Mouse (Mus musculus): ENCODE measurements around the gene Cutal. TPM values are rescaled to one million over a fixed set of nuclear protein-coding genes. Genes with fewer than 3 reads are reported as not detected.

Gene Cutal
- polyA plus RNA-seq, 1 experiment from 2014 or later, result 0.35 TPM

DNA sequence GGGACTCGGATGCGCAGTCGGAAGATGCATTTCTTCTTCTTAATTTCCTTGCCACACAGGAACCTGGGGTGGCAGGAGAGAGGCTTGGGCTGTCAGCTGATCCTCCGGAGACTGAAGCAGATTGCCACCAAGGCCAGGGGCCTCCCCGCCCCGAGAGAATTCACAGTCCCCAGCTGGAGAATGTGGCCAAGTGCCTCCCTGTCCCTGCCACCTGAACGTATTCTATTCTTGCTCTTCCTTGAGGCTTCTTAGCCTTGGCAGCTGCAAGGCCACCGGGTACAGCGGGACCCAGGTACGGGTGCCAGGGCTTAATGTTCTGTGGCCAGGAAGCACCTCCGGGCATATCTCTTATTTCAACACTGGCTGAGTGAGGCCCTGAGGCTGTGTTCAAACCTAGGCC lies 25.5 kb downstream of the Cutal start:
- Histone ChIP-seq H3K36me3 (ENCODE audit: control insufficient read depth, insufficient read depth, low read length) (no peaks in the 10 kb centered on the region), H3K4me3 (ENCODE audit: low read length) (no peak overlapping the region), H3K9ac (ENCODE audit: low read depth, low read length) (no peak overlapping the region), H3K4me1 (ENCODE audit: control insufficient read depth, insufficient read depth, low read depth, low read length) (peaks cover 8% of the 10 kb centered on the region), H3K9me3 (ENCODE audit: control insufficient read depth, low read length) (no peaks in the 10 kb centered on the region), H3K27me3 (replicated peaks; ENCODE audit: control insufficient read depth, insufficient read depth, low read length) (no peaks in the 10 kb centered on the region), H3K4me2 (ENCODE audit: low read length) (no peak overlapping the region), H3K27ac (ENCODE audit: low read depth, low read length) (no peak overlapping the region)
- 89% methylated on average over 11 of the region's 11 CpGs for WGBS
- ATAC-seq, result no peak

DNA sequence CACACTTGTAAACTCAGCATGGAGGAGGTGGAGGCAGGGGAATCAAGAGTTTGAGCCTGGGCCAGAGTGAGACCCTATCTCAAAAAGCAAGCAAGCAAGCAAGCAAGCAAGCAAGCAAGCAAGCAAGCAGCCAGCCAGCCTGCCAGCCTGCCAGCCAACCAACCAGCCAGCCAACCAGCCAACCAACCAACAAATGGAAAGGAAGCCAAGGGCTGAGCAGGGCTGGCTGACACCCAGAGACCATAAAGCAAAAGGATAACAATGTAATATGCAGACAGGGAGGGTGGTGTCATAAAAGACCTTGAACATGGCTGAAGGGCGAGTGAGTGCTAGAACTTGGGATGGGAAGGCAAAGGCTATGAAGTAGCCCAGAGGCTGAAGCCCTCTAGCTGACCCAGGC lies 26.2 kb downstream of the Cutal start:
- Histone ChIP-seq H3K27ac (ENCODE audit: low read depth, low read length) (no peak overlapping the region), H3K36me3 (ENCODE audit: control insufficient read depth, insufficient read depth, low read length) (no peaks in the 10 kb centered on the region), H3K9me3 (ENCODE audit: control insufficient read depth, low read length) (no peaks in the 10 kb centered on the region), H3K4me1 (ENCODE audit: control insufficient read depth, insufficient read depth, low read depth, low read length) (peaks cover 8% of the 10 kb centered on the region), H3K9ac (ENCODE audit: low read depth, low read length) (no peak overlapping the region), H3K4me2 (ENCODE audit: low read length) (no peak overlapping the region), H3K4me3 (ENCODE audit: low read length) (no peak overlapping the region), H3K27me3 (replicated peaks; ENCODE audit: control insufficient read depth, insufficient read depth, low read length) (no peaks in the 10 kb centered on the region)
- no peak for ATAC-seq
- WGBS, result 84% methylated on average over 1 of the region's 1 CpGs

DNA sequence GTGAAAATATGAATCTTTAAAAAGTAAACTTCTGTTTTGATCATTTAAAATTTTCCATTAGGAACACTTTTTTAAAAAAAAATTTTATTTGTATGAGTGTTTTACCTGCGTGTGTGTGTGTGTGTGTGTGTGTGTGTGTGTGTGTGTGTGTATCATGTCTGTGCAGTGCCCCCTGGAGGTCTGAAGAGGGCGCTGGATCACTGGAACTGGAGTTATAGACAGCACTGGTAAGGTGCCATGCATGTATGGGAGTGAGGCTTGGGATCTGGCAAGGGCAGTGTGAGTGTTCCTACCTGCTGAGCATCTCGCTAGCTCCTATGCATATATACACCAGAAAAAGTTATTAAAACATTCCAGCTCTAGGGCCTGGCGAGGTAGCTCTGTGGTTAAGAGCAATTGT lies 27.5 kb downstream of the Cutal start:
- no peak for ATAC-seq
- H3K4me3 ChIP-seq (ENCODE audit: low read length), result no peak overlapping the region
- WGBS, result 82% methylated on average over 4 of the region's 4 CpGs

DNA sequence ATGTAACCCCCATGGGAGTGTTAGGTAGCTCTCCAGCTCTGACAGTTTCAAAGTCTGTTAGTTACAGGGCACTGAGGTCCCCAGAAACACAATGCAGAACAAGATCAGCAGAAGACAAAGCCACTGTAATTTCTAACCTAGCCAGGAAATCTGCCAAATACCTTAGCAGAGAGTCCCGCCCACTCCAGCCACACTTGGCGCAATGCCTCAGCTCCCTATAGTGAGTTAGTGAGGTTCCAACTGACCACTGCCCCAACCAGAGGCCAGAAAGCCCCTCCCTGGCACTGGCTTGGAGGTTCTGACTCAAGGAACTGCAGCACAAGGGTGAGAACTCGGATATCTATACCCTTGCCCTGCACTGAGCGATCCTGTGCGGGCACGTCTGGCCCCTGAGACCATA lies 28.5 kb downstream of the Cutal start:
- H3K4me2 ChIP-seq (ENCODE audit: low read length), result no peak overlapping the region
- 86% methylated on average over 6 of the region's 6 CpGs for WGBS
- H3K9me3 ChIP-seq (ENCODE audit: control insufficient read depth, low read length), result no peaks in the 10 kb centered on the region
- no peak overlapping the region for H3K27ac ChIP-seq (ENCODE audit: low read depth, low read length)
- no peaks in the 10 kb centered on the region for H3K27me3 ChIP-seq (replicated peaks; ENCODE audit: control insufficient read depth, insufficient read depth, low read length)
- peaks cover 8% of the 10 kb centered on the region for H3K4me1 ChIP-seq (ENCODE audit: control insufficient read depth, insufficient read depth, low read depth, low read length)
- no peak overlapping the region for H3K9ac ChIP-seq (ENCODE audit: low read depth, low read length)
- H3K36me3 ChIP-seq (ENCODE audit: control insufficient read depth, insufficient read depth, low read length), result no peaks in the 10 kb centered on the region
- no peak for ATAC-seq
- no peak overlapping the region for H3K4me3 ChIP-seq (ENCODE audit: low read length)

More for the DNA sequence above, 27.5 kb downstream of the Cutal start:
- H3K4me2 ChIP-seq (ENCODE audit: low read length), result no peak overlapping the region
- H3K9me3 ChIP-seq (ENCODE audit: control insufficient read depth, low read length), result no peaks in the 10 kb centered on the region
- no peak overlapping the region for H3K9ac ChIP-seq (ENCODE audit: low read depth, low read length)
- no peaks in the 10 kb centered on the region for H3K36me3 ChIP-seq (ENCODE audit: control insufficient read depth, insufficient read depth, low read length)
- H3K27me3 ChIP-seq (replicated peaks; ENCODE audit: control insufficient read depth, insufficient read depth, low read length), result no peaks in the 10 kb centered on the region
- H3K27ac ChIP-seq (ENCODE audit: low read depth, low read length), result no peak overlapping the region
- H3K4me1 ChIP-seq (ENCODE audit: control insufficient read depth, insufficient read depth, low read depth, low read length), result peaks cover 8% of the 10 kb centered on the region

DNA sequence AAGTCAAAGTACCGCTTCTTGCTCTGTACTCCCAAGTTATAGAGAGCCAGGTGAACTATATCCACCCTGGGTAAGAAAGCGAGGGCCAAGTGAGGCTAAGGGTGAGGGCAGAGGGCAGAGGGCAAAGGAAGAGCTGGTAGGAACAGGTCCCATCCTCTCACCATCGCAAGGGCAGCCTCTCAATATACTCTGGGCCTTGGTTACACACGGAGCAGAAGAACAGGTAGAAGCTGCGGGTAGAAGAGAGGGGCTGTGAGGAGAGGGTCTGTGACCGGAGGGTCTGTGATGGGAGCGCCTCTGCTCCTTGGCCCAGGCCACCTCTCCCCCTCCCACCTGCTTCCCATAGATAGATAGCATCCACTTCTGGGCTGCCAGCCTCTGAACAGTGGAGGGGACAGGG lies 29.0 kb downstream of the Cutal start:
- Histone ChIP-seq H3K36me3 (ENCODE audit: control insufficient read depth, insufficient read depth, low read length) (no peaks in the 10 kb centered on the region), H3K9ac (ENCODE audit: low read depth, low read length) (no peak overlapping the region), H3K9me3 (ENCODE audit: control insufficient read depth, low read length) (no peaks in the 10 kb centered on the region), H3K4me1 (ENCODE audit: control insufficient read depth, insufficient read depth, low read depth, low read length) (peaks cover 8% of the 10 kb centered on the region), H3K4me2 (ENCODE audit: low read length) (no peak overlapping the region), H3K27ac (ENCODE audit: low read depth, low read length) (no peak overlapping the region), H3K4me3 (ENCODE audit: low read length) (no peak overlapping the region), H3K27me3 (replicated peaks; ENCODE audit: control insufficient read depth, insufficient read depth, low read length) (no peaks in the 10 kb centered on the region)
- ATAC-seq, result no peak
- WGBS, result 93% methylated on average over 7 of the region's 7 CpGs

DNA sequence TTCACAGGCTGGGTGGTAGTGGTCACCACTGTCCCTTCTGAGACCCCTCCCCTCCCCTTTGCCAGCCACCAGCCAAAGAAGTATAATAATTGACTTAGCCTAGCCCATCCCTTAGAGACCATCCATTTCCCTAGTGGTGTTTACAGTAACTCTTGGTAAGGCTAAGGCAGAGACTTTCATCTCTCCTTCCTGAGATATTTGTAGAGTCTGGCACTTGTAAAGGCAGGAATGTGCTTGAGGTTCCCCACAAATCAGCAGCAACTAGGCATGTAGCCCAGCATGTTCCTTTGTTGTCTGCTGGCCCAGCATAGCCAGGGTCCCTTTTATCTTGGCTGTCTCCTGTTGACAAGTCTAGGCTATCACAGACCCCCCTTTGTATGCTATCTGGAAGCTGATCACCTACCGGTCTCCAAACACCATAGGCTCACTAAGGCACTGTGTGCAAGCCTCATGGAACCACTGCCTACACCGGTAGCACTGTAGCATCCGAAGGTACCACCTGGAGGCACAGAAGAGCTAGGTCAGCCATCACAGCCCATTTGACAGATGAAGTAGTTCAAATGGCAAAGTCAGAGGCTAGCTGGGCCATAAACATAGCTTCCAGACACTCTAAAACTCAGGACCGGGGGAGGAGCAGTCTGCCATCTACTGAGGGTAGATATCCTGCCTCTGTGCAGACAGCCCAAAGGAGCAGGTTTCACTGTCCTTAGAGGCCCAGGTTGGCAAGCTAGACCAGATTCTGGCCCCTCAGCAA lies 29.6 kb downstream of the Cutal start:
- Histone ChIP-seq H3K4me2 (ENCODE audit: low read length) (peak overlapping the region; percentile 61), H3K9me3 (ENCODE audit: control insufficient read depth, low read length) (no peaks in the 10 kb centered on the region), H3K4me1 (ENCODE audit: control insufficient read depth, insufficient read depth, low read depth, low read length) (peaks cover 8% of the 10 kb centered on the region), H3K36me3 (ENCODE audit: control insufficient read depth, insufficient read depth, low read length) (no peaks in the 10 kb centered on the region), H3K27me3 (replicated peaks; ENCODE audit: control insufficient read depth, insufficient read depth, low read length) (no peaks in the 10 kb centered on the region), H3K4me3 (ENCODE audit: low read length) (no peak overlapping the region), H3K27ac (ENCODE audit: low read depth, low read length) (peak overlapping the region; percentile 87), H3K9ac (ENCODE audit: low read depth, low read length) (no peak overlapping the region; the same call in 1 of the 2 replicates)
- ATAC-seq, result no peak
- 80% methylated on average over 4 of the region's 4 CpGs for WGBS

DNA sequence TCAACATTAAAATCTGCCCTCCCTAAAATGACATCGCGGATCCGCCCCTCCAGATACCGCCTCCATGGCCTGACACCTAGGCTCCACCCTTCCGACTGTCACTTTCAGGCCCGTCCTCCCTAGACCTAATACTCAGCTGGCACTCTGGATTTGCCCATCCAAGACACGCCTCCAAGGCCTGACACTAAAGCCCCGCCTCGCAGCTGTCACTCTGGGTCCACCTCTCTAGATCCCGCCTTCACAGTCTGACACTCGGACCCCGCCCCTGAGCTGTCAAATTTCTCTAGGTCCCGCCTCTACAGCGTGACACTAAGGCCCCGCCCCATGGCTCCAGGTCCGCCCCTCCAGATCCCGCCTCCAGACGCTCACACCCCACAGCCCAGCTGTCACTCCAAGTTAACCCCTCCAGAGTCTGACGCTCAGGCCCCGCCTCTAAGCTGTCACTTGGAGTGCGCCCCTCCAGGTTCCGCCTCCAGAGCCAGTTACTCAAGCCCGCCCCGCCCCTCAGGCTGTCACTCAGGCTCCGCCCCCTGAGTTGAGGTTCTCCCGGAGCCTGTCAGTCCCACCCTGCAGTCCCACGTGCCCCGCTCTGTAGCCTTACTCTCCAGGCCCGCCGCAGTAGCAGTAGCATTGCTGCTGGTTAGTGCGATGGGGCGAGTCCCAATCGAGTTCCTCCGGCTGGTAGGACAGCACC lies 30.8 kb downstream of the Cutal start:
- peak; percentile 97 for ATAC-seq
- Histone ChIP-seq H3K36me3 (ENCODE audit: control insufficient read depth, insufficient read depth, low read length) (no peaks in the 10 kb centered on the region), H3K27me3 (replicated peaks; ENCODE audit: control insufficient read depth, insufficient read depth, low read length) (no peaks in the 10 kb centered on the region), H3K27ac (ENCODE audit: low read depth, low read length) (peak overlapping the region; percentile 87), H3K9me3 (ENCODE audit: control insufficient read depth, low read length) (no peaks in the 10 kb centered on the region), H3K4me2 (ENCODE audit: low read length) (peak overlapping the region; percentile 61), H3K4me3 (ENCODE audit: low read length) (peak overlapping the region; percentile 45), H3K4me1 (ENCODE audit: control insufficient read depth, insufficient read depth, low read depth, low read length) (peaks cover 8% of the 10 kb centered on the region), H3K9ac (ENCODE audit: low read depth, low read length) (peak overlapping the region; percentile 60)
- under 1% methylated on average over 34 of the region's 34 CpGs for WGBS

DNA sequence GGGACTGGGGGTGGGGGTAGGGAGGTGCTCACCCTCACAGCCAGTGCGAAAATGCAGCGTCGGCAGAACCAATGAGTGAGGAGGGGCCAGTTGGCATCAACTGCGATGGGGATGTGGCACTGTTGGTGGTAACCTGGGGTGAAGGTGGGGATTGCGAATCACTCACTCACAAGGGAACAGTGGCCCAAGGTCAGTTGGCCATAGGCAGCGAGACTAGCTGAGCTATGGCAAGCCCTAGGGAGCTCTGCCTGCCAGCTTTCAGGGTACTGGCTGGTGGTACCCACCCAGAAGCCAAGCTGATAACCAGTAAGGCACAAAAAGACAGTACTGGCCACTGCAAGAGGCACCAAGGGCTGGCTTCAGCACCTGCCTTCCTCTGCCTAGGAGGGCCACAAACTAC lies 32.2 kb downstream of the Cutal start:
- Histone ChIP-seq H3K4me2 (ENCODE audit: low read length) (no peak overlapping the region), H3K27me3 (replicated peaks; ENCODE audit: control insufficient read depth, insufficient read depth, low read length) (no peaks in the 10 kb centered on the region), H3K4me3 (ENCODE audit: low read length) (no peak overlapping the region), H3K36me3 (ENCODE audit: control insufficient read depth, insufficient read depth, low read length) (no peaks in the 10 kb centered on the region), H3K9ac (ENCODE audit: low read depth, low read length) (no peak overlapping the region), H3K4me1 (ENCODE audit: control insufficient read depth, insufficient read depth, low read depth, low read length) (peaks cover 8% of the 10 kb centered on the region), H3K9me3 (ENCODE audit: control insufficient read depth, low read length) (no peaks in the 10 kb centered on the region), H3K27ac (ENCODE audit: low read depth, low read length) (no peak overlapping the region)
- 70% methylated on average over 6 of the region's 6 CpGs for WGBS
- ATAC-seq, result no peak

DNA sequence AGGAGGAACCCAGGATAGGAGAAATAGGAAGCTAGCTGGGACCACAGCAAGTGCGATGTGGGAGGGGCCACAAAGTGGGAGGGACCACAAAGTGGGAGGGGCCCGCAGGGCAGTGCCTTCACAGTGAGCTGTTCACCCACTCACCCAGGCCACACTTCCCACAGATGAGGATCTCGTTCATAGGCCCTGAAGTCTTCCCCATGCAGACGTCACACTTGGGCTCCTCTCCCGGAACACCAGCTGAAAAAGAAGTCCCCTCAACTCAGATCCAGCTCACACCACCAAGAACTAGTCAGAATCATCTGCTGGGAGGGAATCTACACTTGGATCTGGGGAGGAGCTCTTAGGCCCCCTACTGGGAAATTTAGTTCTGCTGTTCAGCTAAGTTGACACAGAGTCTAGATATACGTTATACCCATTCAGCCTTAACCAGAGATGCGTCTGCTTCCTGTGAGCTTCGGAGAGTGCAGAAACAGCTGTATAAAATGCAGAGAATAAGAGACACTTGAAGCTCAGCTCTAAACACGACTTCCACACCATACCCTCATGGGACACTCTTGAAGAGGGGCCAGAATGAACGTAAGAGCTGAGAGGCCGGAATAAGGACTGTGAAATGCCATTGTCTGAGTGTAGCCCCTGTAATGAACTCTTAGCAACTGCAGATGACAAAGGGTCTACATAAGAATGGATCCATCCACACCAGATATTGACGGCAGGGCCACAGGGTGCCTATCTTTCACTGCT lies 32.8 kb downstream of the Cutal start:
- H3K27ac ChIP-seq (ENCODE audit: low read depth, low read length), result no peak overlapping the region
- no peaks in the 10 kb centered on the region; the same call in 1 of the 2 replicates for H3K27me3 ChIP-seq (replicated peaks; ENCODE audit: control insufficient read depth, insufficient read depth, low read length)
- 37% methylated on average over 12 of the region's 12 CpGs for WGBS
- H3K36me3 ChIP-seq (ENCODE audit: control insufficient read depth, insufficient read depth, low read length), result no peaks in the 10 kb centered on the region
- H3K4me1 ChIP-seq (ENCODE audit: control insufficient read depth, insufficient read depth, low read depth, low read length), result peaks cover 8% of the 10 kb centered on the region
- H3K9me3 ChIP-seq (ENCODE audit: control insufficient read depth, low read length), result no peaks in the 10 kb centered on the region
- no peak overlapping the region for H3K4me2 ChIP-seq (ENCODE audit: low read length)
- no peak overlapping the region for H3K9ac ChIP-seq (ENCODE audit: low read depth, low read length)
- ATAC-seq, result no peak
- no peak overlapping the region for H3K4me3 ChIP-seq (ENCODE audit: low read length)

Measured in hindbrain, embryonic 16.5 days (tissue).